Mouse (Mus musculus): ENCODE results near the gene Fosl2. TPM values are rescaled to one million over a fixed set of nuclear protein-coding genes. Genes with fewer than 3 reads are reported as not detected.
A peak's percentile ranks its signal among the peaks of the same experiment; 100 is the strongest.
"Not testable (repeated sequence)": the region's sequence is repeated elsewhere in the genome, so short reads cannot be mapped to it uniquely, and the experiment has no call there.

Gene Fosl2
- total RNA-seq, 1 experiment from 2014 or later, result 8.5 TPM

- ATAC-seq (replicated peaks; ENCODE audit: low read depth, poor library complexity, severe bottlenecking), result no peak
Measured at GRCm38 (mm10) chr5:32163478-32164043, 28.0 kb downstream of the Fosl2 start.

- ATAC-seq (replicated peaks; ENCODE audit: low read depth, poor library complexity, severe bottlenecking), result no peak
Measured at GRCm38 (mm10) chr5:32172188-32172587, 36.6 kb downstream of the Fosl2 start.

GRCm38 (mm10) chr5:32176800-32177199 is 41.2 kb downstream of the Fosl2 start:
- ATAC-seq (replicated peaks; ENCODE audit: low read depth, poor library complexity, severe bottlenecking), result no peak

- ATAC-seq (replicated peaks; ENCODE audit: low read depth, poor library complexity, severe bottlenecking), result no peak
Measured at GRCm38 (mm10) chr5:32177737-32178136, 42.1 kb downstream of the Fosl2 start.

GRCm38 (mm10) chr5:32178720-32179119 is 43.1 kb downstream of the Fosl2 start:
- not testable (repeated sequence) for ATAC-seq (replicated peaks; ENCODE audit: low read depth, poor library complexity, severe bottlenecking)

GRCm38 (mm10) chr5:32182885-32183629 is 47.5 kb downstream of the Fosl2 start:
- ATAC-seq (replicated peaks; ENCODE audit: low read depth, poor library complexity, severe bottlenecking), result no peak

- ATAC-seq (replicated peaks; ENCODE audit: low read depth, poor library complexity, severe bottlenecking), result no peak
Measured at GRCm38 (mm10) chr5:32187717-32188116, 52.1 kb downstream of the Fosl2 start.

GRCm38 (mm10) chr5:32191259-32191658 is 55.7 kb downstream of the Fosl2 start:
- ATAC-seq (replicated peaks; ENCODE audit: low read depth, poor library complexity, severe bottlenecking), result no peak

- 0 out of 2 replicates have a peak, but pooled peaks have one; percentile 22 for ATAC-seq (replicated peaks; ENCODE audit: low read depth, poor library complexity, severe bottlenecking)
Measured at GRCm38 (mm10) chr5:32192016-32192845, 56.6 kb downstream of the Fosl2 start.

GRCm38 (mm10) chr5:32194236-32194635 is 58.6 kb downstream of the Fosl2 start:
- no peak for ATAC-seq (replicated peaks; ENCODE audit: low read depth, poor library complexity, severe bottlenecking)

- no peak for ATAC-seq (replicated peaks; ENCODE audit: low read depth, poor library complexity, severe bottlenecking)
Measured at GRCm38 (mm10) chr5:32195857-32196609, 60.4 kb downstream of the Fosl2 start.

GRCm38 (mm10) chr5:32197698-32198097 is 62.1 kb downstream of the Fosl2 start:
- ATAC-seq (replicated peaks; ENCODE audit: low read depth, poor library complexity, severe bottlenecking), result peak; percentile 91

- ATAC-seq (replicated peaks; ENCODE audit: low read depth, poor library complexity, severe bottlenecking), result peak; percentile 50; the same call in 1 of the 2 replicates
Measured at GRCm38 (mm10) chr5:32199136-32199535, 63.5 kb downstream of the Fosl2 start.

- no peak for ATAC-seq (replicated peaks; ENCODE audit: low read depth, poor library complexity, severe bottlenecking)
Measured at GRCm38 (mm10) chr5:32199594-32199993, 64.0 kb downstream of the Fosl2 start.

- peak; percentile 86 for ATAC-seq (replicated peaks; ENCODE audit: low read depth, poor library complexity, severe bottlenecking)
Measured at GRCm38 (mm10) chr5:32204653-32205052, 69.1 kb downstream of the Fosl2 start.

GRCm38 (mm10) chr5:32206726-32207125 is 71.1 kb downstream of the Fosl2 start:
- ATAC-seq (replicated peaks; ENCODE audit: low read depth, poor library complexity, severe bottlenecking), result no peak
